Mouse (Mus musculus) heart, embryonic 15.5 days (tissue): Measurements from ENCODE around the gene Alpk1. TPM values are rescaled to one million over a fixed set of nuclear protein-coding genes. Genes with fewer than 3 reads are reported as not detected.

ENCODE experiments used
- ATAC-seq: fragments of 200-750 bp; cut with Nextera tagmentation; replicated peaks from 2 replicates; pipeline ENCODE4 v1.8.0; 2017; ENCODE audit warnings: low read depth, moderate TSS enrichment; ENCODE audit not compliant: insufficient number of reproducible peaks, insufficient read depth, low FRiP score
- H3K27ac ChIP-seq: fragments of 300-500 bp; sonication (generic); 2 replicates; pipeline ENCODE4 v1.5.1; 2015; ENCODE audit warnings: mild to moderate bottlenecking, inconsistent platforms
- H3K27me3 ChIP-seq: fragments of 300-500 bp; sonication (generic); 2 replicates; pipeline ENCODE4 v1.6.1; 2015; ENCODE audit warnings: inconsistent platforms
- H3K36me3 ChIP-seq: fragments of 300-500 bp; sonication (generic); 2 replicates; pipeline ENCODE4 v1.6.1; 2015; ENCODE audit warnings: mild to moderate bottlenecking, inconsistent platforms
- H3K4me1 ChIP-seq: fragments of 300-500 bp; sonication (generic); replicated peaks from 2 replicates; pipeline ENCODE4 v1.6.1; 2015; ENCODE audit warnings: inconsistent platforms
- H3K4me2 ChIP-seq: fragments of 300-500 bp; sonication (generic); 2 replicates; pipeline ENCODE4 v1.6.1; 2015; ENCODE audit warnings: inconsistent platforms, mild to moderate bottlenecking, moderate library complexity
- H3K4me3 ChIP-seq: fragments of 300-500 bp; sonication (generic); 2 replicates; pipeline ENCODE4 v1.5.1; 2015; ENCODE audit warnings: mild to moderate bottlenecking, inconsistent platforms
- H3K9ac ChIP-seq: fragments of 300-500 bp; sonication (generic); 2 replicates; pipeline ENCODE4 v1.6.1; 2015; ENCODE audit warnings: mild to moderate bottlenecking, inconsistent platforms
- H3K9me3 ChIP-seq: fragments of 300-500 bp; sonication (generic); replicated peaks from 2 replicates; pipeline ENCODE4 v1.6.1; 2016; ENCODE audit warnings: inconsistent platforms
- WGBS: fragments of 180-500 bp; shearing (Covaris S2); methylation state at CpG from one replicate; pipeline ENCODE4 v1.1.7; 2015; ENCODE audit warnings: mixed read lengths; 5-methylcytosine and 5-hydroxymethylcytosine counted together
- polyA plus RNA-seq: library from polyadenylated mRNA; unstranded; fragments of >200 nt; fragmentation: Nextera tagmentation; extraction: Ambion mirVana; gene quantifications from 2 replicates; pipeline ENCODE4 v1.2.1, GENCODE M21; 2015

The Alpk1 gene
- polyA plus RNA-seq, 1 experiment from 2014 or later = 1.3 TPM

DNA sequence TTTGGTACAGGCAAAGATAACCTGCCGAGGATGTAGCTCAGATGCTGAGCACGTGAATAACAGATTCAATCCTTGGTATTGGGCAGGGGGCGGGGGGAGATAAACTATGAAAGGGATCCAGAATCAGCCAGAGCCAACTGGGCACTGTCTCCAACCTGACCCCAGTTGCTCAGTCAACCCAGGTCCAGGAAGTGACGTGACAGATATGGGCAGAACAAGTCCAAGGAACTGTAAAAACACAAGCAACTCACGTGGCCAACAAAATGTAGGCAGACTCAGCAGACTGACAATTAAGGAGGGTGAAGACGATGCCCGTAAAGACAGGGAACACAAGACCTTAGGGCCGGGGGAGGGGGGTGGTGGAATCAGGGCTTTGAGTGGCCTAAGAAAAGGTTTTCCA, 17.9 kb downstream of the Alpk1 start:
- no peaks in the 10 kb centered on the region for H3K9me3 ChIP-seq
- H3K4me1 ChIP-seq = no peaks in the 10 kb centered on the region
- no peak overlapping the region for H3K4me3 ChIP-seq
- peaks cover 23% of the 10 kb centered on the region for H3K27me3 ChIP-seq
- WGBS = 65% methylated on average over 8 of the region's 8 CpGs
- H3K4me2 ChIP-seq = no peak overlapping the region
- H3K9ac ChIP-seq = no peak overlapping the region
- ATAC-seq = no peak
- no peaks in the 10 kb centered on the region for H3K36me3 ChIP-seq
- no peak overlapping the region for H3K27ac ChIP-seq

DNA sequence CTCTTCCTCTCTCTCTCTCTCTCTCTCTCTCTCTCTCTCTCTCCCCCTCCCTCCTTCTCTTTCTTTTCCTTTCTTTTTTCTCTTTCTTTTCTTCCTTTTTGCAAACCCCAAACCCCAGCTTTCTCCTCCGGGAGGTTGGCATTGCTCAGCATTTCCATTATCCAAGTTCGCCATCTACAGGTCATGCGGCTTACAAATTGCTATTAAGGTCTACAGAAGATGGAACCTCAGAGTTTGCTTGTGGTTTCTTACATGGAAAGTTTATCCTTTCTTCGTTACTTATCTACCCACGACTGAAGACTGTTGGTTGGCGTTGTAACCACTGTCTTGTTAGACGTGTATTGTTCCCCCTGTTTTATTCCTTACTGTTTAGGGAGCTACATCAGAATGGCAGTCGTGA, 21.1 kb downstream of the Alpk1 start:
- Histone ChIP-seq H3K9ac (no peak overlapping the region), H3K4me1 (no peaks in the 10 kb centered on the region), H3K36me3 (no peaks in the 10 kb centered on the region), H3K27me3 (peaks cover 23% of the 10 kb centered on the region), H3K4me2 (no peak overlapping the region), H3K27ac (no peak overlapping the region), H3K9me3 (no peaks in the 10 kb centered on the region), H3K4me3 (no peak overlapping the region)
- no peak for ATAC-seq
- WGBS = 18% methylated on average over 8 of the region's 8 CpGs

DNA sequence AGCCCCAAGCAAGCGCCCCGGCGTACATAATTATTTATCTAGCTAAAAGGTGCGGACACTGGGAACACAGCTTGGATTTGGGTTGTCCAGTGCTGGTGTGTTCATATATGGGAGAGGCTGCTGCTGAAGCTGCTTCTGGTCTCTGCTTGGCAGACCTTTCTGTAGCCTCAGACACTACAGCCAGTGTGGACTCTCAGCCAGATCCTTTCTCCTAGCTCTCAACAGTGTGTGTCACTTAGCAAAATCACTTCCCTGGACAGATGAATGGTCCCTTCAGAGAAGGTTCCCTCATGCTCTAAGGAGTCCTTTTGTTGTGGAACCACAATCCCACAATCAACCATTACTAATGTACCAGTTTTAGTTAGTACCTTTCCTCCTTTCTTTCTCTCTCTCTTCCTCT, 21.5 kb downstream of the Alpk1 start:
- Histone ChIP-seq H3K9me3 (no peaks in the 10 kb centered on the region), H3K36me3 (no peaks in the 10 kb centered on the region), H3K4me1 (no peaks in the 10 kb centered on the region), H3K4me3 (no peak overlapping the region), H3K27me3 (peaks cover 23% of the 10 kb centered on the region), H3K27ac (no peak overlapping the region), H3K4me2 (no peak overlapping the region), H3K9ac (no peak overlapping the region)
- WGBS = 73% methylated on average over 4 of the region's 4 CpGs
- no peak for ATAC-seq

DNA sequence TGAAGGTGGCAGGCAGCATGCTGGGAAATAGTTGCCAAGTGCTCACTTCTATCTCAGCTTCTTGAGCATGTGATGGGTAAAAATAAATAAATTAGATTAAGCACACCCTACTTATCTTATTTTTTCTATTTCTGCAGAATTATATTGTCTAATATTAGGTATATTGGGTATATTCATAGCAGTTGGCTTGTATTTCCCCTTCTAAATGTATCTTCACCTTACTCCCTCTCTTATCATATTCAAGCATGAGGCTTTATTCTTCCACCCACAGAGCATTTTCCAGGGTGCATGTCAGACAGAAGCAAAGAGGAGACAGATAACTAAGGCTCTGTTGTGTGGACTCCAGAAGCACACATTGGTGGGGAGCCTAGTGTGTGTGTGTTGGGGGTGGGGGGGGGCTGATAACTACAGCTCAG, 22.4 kb downstream of the Alpk1 start:
- H3K9me3 ChIP-seq = no peaks in the 10 kb centered on the region
- H3K4me2 ChIP-seq = no peak overlapping the region
- ATAC-seq = no peak
- peaks cover 23% of the 10 kb centered on the region for H3K27me3 ChIP-seq
- H3K36me3 ChIP-seq = no peaks in the 10 kb centered on the region
- no peaks in the 10 kb centered on the region for H3K4me1 ChIP-seq
- H3K4me3 ChIP-seq = no peak overlapping the region
- no peak overlapping the region for H3K27ac ChIP-seq
- no peak overlapping the region for H3K9ac ChIP-seq

DNA sequence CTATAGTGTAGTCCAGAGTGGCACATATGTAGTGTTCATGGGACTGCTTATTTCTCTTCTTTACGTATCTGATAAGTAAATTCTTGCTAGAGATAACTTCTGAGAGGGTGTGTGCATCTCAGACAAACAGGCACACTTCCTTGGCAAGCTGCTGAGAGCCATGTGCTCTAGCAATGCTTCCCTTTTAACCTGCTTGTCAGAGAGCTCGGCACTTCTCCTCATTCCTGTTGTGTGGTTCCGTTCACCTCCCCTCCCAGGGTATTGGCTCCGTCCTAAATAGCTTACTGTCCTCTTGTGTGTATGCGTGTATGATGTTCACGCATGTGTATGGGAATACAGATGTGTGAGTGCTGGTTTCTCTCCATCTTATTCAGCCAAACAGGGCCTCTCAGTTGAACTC, 23.9 kb downstream of the Alpk1 start:
- Histone ChIP-seq H3K27ac (no peak overlapping the region), H3K9me3 (no peaks in the 10 kb centered on the region), H3K4me3 (no peak overlapping the region), H3K9ac (no peak overlapping the region), H3K4me2 (no peak overlapping the region), H3K27me3 (peaks cover 20% of the 10 kb centered on the region), H3K36me3 (no peaks in the 10 kb centered on the region), H3K4me1 (no peaks in the 10 kb centered on the region)
- 79% methylated on average over 6 of the region's 6 CpGs for WGBS
- no peak for ATAC-seq

DNA sequence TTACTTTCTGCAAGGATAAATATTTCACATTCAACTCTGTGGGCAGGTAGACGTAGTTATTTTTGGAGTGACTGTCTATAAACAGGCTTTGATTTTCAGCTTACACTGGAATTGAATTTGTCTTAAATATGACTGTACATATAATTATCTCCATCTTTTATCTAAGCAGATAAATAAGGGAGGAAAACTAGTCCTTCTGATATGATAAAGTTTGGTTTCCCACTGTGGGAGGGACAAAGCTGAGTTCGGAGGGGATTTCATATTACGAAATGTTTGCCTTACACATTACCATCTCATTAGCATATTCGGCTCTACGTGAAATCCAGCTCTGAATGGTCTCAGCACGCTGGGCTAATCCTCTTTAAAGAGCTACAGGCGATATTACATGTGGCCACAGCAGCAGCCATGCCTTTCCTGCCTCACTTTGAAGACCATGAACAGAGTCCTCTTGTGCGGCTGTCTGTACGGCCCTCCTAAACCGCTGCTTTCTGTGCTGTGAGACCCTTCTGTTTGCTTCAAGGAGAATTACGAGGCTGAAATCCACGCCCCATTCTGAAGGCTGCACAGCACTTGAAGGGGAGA, 30.3 kb downstream of the Alpk1 start:
- Histone ChIP-seq H3K36me3 (no peaks in the 10 kb centered on the region), H3K4me1 (0 out of 2 replicates have a peak, but pooled peaks cover 6% of the 10 kb centered on the region), H3K4me3 (peak overlapping the region; percentile 10; the same call in 1 of the 2 replicates), H3K9ac (no peak overlapping the region), H3K27me3 (peaks cover 40% of the 10 kb centered on the region), H3K4me2 (peak overlapping the region; percentile 29), H3K9me3 (no peaks in the 10 kb centered on the region), H3K27ac (no peak overlapping the region)
- 22% methylated on average over 12 of the region's 12 CpGs for WGBS
- ATAC-seq = no peak

DNA sequence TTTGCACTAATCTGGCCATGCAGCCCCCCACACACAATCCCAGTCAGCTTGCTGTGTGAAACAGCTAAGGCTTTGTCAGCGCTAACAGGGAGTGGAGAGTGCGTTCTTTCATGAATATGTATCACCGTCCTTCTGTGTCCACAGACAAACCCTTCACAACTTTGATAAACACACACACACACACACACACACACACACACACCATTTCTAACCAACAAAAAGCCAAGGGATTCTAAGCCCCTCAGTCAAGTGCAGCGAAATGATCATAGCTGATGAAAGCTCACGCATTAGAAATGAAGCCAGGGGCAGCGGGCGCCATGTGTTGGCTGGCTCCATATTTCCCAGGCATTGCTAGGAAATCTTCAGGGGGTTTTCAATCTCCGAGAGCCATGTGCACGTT, 31.1 kb downstream of the Alpk1 start:
- Histone ChIP-seq H3K9me3 (no peaks in the 10 kb centered on the region), H3K27ac (no peak overlapping the region), H3K36me3 (no peaks in the 10 kb centered on the region), H3K9ac (no peak overlapping the region), H3K4me2 (peak overlapping the region; percentile 40), H3K4me1 (0 out of 2 replicates have a peak, but pooled peaks cover 6% of the 10 kb centered on the region), H3K4me3 (peak overlapping the region; percentile 7; the same call in 1 of the 2 replicates), H3K27me3 (peaks cover 40% of the 10 kb centered on the region)
- 27% methylated on average over 9 of the region's 9 CpGs for WGBS
- ATAC-seq = no peak

DNA sequence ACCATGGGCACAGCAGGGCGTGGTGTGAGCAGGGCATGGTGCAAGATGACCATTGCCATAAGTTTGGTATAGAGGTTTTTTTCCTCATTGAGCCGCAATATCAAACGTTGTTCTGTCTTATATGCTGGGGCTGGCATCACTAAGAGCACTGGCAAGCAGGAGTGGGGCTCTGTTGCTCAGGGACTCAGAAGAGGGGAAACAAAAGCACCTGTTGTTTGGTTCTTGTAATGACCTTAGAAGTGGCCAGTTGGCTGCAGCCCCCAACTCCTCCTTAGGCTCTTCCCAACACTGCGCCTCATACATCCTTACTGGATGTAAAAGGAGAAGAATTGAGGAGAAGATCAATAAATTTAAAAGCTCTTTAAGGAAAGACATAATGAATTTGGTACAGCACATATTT, 31.7 kb downstream of the Alpk1 start:
- H3K27me3 ChIP-seq = peaks cover 40% of the 10 kb centered on the region

DNA sequence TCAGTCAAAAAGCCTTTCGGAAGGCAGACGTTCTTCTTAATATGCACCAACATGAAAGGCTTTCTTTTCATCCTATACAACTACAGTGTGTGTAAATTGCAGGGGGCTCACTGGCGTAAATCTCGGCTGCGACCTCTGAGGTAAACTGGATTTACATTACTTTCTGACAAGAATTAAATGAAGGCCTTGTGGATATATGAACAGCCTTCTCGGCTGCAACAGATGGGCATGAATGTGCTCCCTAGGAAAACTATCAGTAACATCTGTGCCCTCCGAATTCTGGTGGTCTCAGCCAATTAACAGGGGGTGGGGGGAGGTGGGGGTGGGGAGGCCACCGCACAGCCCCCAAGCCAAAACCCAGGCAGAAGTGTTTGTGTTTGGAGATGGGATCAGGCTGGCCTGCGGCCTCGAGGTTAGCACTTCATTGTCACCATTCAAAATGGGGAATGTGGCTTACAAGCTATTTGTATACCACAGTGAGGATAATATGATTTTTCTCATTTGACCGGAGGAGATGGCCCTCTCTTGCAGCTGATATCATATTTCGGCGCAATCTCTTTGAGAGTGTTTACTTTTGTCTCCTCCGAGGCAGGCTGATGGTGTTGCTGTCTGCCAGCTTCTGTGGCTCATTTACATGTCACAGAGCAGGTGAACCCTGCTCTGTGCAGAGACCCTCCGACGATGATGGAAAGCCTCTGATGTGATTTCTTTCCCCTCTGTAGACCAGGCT, 34.3 kb downstream of the Alpk1 start:
- H3K4me3 ChIP-seq = no peak overlapping the region
- peaks cover 38% of the 10 kb centered on the region for H3K27me3 ChIP-seq
- ATAC-seq = no peak
- no peak overlapping the region for H3K4me2 ChIP-seq
- H3K27ac ChIP-seq = no peak overlapping the region
- 0 out of 2 replicates have a peak, but pooled peaks cover 6% of the 10 kb centered on the region for H3K4me1 ChIP-seq
- H3K9me3 ChIP-seq = no peaks in the 10 kb centered on the region
- no peaks in the 10 kb centered on the region for H3K36me3 ChIP-seq
- WGBS = 35% methylated on average over 16 of the region's 16 CpGs
- no peak overlapping the region for H3K9ac ChIP-seq

More for the DNA sequence above, 31.7 kb downstream of the Alpk1 start:
- Histone ChIP-seq H3K4me2 (no peak overlapping the region), H3K9ac (no peak overlapping the region), H3K9me3 (no peaks in the 10 kb centered on the region), H3K27ac (no peak overlapping the region), H3K36me3 (no peaks in the 10 kb centered on the region), H3K4me3 (no peak overlapping the region), H3K4me1 (0 out of 2 replicates have a peak, but pooled peaks cover 6% of the 10 kb centered on the region)
- 67% methylated on average over 4 of the region's 4 CpGs for WGBS
- ATAC-seq = no peak

DNA sequence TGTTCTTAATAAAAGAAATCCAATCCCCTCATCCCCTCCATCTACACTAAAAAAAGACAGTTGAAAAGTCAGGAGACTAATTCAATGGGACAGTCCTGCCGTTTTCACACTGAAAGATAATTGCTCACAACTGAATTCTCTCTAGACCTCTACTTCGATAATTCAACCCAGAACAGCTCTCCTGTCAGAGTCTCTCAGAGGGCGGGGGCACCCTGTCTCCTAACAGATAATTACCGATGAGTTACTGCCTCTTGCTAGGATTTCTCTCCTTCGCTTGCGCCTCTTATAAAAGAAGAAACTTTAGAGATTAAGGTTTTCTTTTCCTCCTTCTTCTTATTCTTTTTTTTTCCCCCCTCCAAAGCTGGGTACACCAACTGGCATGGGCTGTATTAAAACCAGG, 34.8 kb downstream of the Alpk1 start:
- WGBS = 51% methylated on average over 6 of the region's 6 CpGs
- no peak overlapping the region for H3K4me3 ChIP-seq
- H3K36me3 ChIP-seq = no peaks in the 10 kb centered on the region
- H3K27ac ChIP-seq = no peak overlapping the region
- 0 out of 2 replicates have a peak, but pooled peaks cover 6% of the 10 kb centered on the region for H3K4me1 ChIP-seq
- H3K9ac ChIP-seq = no peak overlapping the region
- ATAC-seq = no peak
- H3K27me3 ChIP-seq = peaks cover 32% of the 10 kb centered on the region
- H3K9me3 ChIP-seq = no peaks in the 10 kb centered on the region
- H3K4me2 ChIP-seq = no peak overlapping the region

DNA sequence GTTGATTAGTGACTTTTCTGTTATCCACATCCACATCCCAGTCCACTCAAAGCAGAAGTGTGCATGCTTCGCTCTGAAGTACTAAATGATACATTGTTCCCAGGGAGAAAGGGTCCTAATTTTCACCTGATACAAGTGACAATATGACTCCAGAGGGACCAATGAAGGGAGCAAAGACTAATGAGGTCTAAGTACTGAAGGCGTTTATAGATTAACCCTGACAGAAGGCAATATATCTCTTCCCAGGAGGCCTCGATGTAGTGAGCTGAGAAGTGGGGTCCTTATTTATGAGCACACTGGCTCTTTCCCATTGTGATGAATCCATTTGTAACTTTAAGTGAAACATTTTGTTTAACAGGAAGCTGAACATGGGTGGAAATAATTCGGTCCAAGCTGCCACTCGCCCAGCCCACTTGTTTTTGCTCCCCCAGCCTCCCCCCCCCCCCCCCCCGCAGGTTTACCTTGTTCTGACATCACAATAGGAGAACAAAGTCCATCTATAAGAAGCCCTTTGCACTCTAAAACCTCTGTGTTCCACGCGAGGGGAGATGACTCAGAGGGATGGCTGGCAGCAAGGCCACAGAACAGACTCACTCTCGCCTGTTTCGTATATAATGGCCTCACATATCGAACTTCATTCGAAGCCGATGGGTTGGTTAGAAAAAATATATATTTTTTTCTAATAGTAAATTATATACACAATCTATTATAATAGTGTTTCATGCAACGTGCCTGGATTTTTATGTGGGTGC, 36.5 kb downstream of the Alpk1 start:
- Histone ChIP-seq H3K4me3 (no peak overlapping the region), H3K9me3 (no peaks in the 10 kb centered on the region), H3K27ac (no peak overlapping the region), H3K27me3 (peaks cover 24% of the 10 kb centered on the region), H3K4me2 (no peak overlapping the region), H3K4me1 (no peaks in the 10 kb centered on the region), H3K9ac (no peak overlapping the region), H3K36me3 (no peaks in the 10 kb centered on the region)
- whole genome bisulfite sequencing = 76% methylated on average over 14 of the region's 14 CpGs
- ATAC-seq = no peak
